Mouse (Mus musculus) myocyte (in vitro differentiated cells): ENCODE measurements around the gene Lrrc3b.

Experiments
- CEBPB ChIP-seq: IDR thresholded peaks from 2 replicates; pipeline ENCODE4 v1.6.1; 2011; ENCODE audit warnings: mild to moderate bottlenecking, moderate library complexity; ENCODE audit not compliant: poor library complexity, insufficient read depth, severe bottlenecking
- E2F4 ChIP-seq: IDR thresholded peaks from one replicate; pipeline ENCODE4 v1.6.1; 2011; ENCODE audit warnings: mild to moderate bottlenecking, control low read depth, moderate library complexity; ENCODE audit not compliant: insufficient read depth
- MAX ChIP-seq: IDR thresholded peaks from one replicate; pipeline ENCODE4 v1.6.1; 2011; ENCODE audit warnings: low read depth, mild to moderate bottlenecking, control low read depth
- MYOD1 ChIP-seq, 3 experiments: IDR thresholded peaks; one replicate each; pipeline ENCODE4 v1.6.1; 2011; ENCODE audit warnings: control low read depth in 2 of 3, low read depth in 2 of 3, mild to moderate bottlenecking in 2 of 3, moderate library complexity in 1 of 3; ENCODE audit not compliant: insufficient read length in 2 of 3, control insufficient read depth in 1 of 3
- MYOG ChIP-seq, 3 experiments: IDR thresholded peaks; one replicate each; pipeline ENCODE4 v1.6.1; 2011; ENCODE audit warnings: control low read depth in 2 of 3, low read depth in 2 of 3, mild to moderate bottlenecking in 2 of 3; ENCODE audit not compliant: insufficient read length in 2 of 3, control insufficient read depth in 1 of 3, insufficient read depth in 1 of 3
- POLR2A ChIP-seq: IDR thresholded peaks from one replicate; pipeline ENCODE4 v1.6.1; 2011; ENCODE audit warnings: low read depth, mild to moderate bottlenecking, control low read depth, moderate library complexity; ENCODE audit not compliant: insufficient read length
- POLR2AphosphoS2 ChIP-seq: IDR thresholded peaks from one replicate; pipeline ENCODE4 v1.6.1; 2011; ENCODE audit warnings: low read depth, control low read depth; ENCODE audit not compliant: insufficient read length
- REST ChIP-seq: IDR thresholded peaks from one replicate; pipeline ENCODE4 v1.6.1; 2011; ENCODE audit warnings: mild to moderate bottlenecking, control low read depth, moderate library complexity; ENCODE audit not compliant: insufficient read depth, insufficient read length
- SRF ChIP-seq: IDR thresholded peaks from one replicate; pipeline ENCODE4 v1.6.1; 2011; ENCODE audit warnings: low read depth; ENCODE audit not compliant: control insufficient read depth, insufficient read length
- TCF12 ChIP-seq: IDR thresholded peaks from one replicate; pipeline ENCODE4 v1.6.1; 2011; ENCODE audit warnings: mild to moderate bottlenecking, control low read depth; ENCODE audit not compliant: poor library complexity, insufficient read depth, severe bottlenecking
- TCF3 ChIP-seq: IDR thresholded peaks from one replicate; pipeline ENCODE4 v1.6.1; 2011; ENCODE audit warnings: low read depth, control low read depth; ENCODE audit not compliant: insufficient read length
- USF1 ChIP-seq: IDR thresholded peaks from one replicate; pipeline ENCODE4 v1.6.1; 2011; ENCODE audit warnings: low read depth, mild to moderate bottlenecking, control low read depth, moderate library complexity

- TF ChIP-seq POLR2AphosphoS2 (no peak), MYOG (IDR thresholded peaks at IDR 0.05; ENCODE audit: control insufficient read depth in 1 of 3, insufficient read depth in 1 of 3, insufficient read length in 2 of 3, low read depth in 2 of 3) (no peak), E2F4 (no peak), POLR2A (no peak), TCF12 (no peak), USF1 (no peak), MAX (no peak), CEBPB (no peak), SRF (no peak), TCF3 (no peak), MYOD1 (IDR thresholded peaks at IDR 0.05; ENCODE audit: control insufficient read depth in 1 of 3, insufficient read length in 2 of 3, low read depth in 2 of 3) (no peak), REST (no peak)
Observed at GRCm38 (mm10) chr14:15325872-15326271, 112.9 kb downstream of the Lrrc3b start.
